Mouse (Mus musculus) liver, embryonic 14.5 days (tissue): Measurements from ENCODE around the gene Sec14l4.

ENCODE experiments used
- CTCF ChIP-seq: IDR thresholded peaks from 2 replicates; pipeline ENCODE4 v1.5.1; 2016; ENCODE audit warnings: antibody characterized with exemption, low read depth, control low read depth
- EP300 ChIP-seq: IDR thresholded peaks from 2 replicates; pipeline ENCODE4 v1.6.1; 2016; ENCODE audit warnings: antibody characterized with exemption, low read depth

GRCm38 (mm10) chr11:4041123-4041625 lies 9.9 kb downstream of the Sec14l4 start:
- TF ChIP-seq EP300 (no peak), CTCF (no peak)
